8 mouse cellular contexts compared by ENCODE assay signal in genomic region chr6:56798152-56798465, GRCm38 (mm10). TPM values are rescaled to one million over a fixed set of nuclear protein-coding genes. Genes with fewer than 3 reads are reported as not detected.
DNase-seq lines count a peak whose midpoint lies in the region; ATAC-seq and TF ChIP-seq lines count a peak whose summit lies in the region.

No protein-coding gene starts in this region.

- no peak for DNase-seq in gastrocnemius, adult 2 months
- no peak for DNase-seq in gastrocnemius, postnatal 36 days
- peak; percentile 72 for DNase-seq in CD4-positive helper T cell, adult 2 months (ENCODE audit: low read depth, low spot score)
- DNase-seq in layer of hippocampus, postnatal 10 days (ENCODE audit: low spot score in 2 of 2): no peak
- DNase-seq in right cerebral cortex, adult 2 months (ENCODE audit: low spot score in 2 of 2): no peak

- peak; percentile 33; the same call in 1 of the 2 replicates for ATAC-seq in erythroid progenitor cell, adult 5-6 weeks (replicated peaks; ENCODE audit: low FRiP score, poor library complexity, severe bottlenecking)
- ATAC-seq in limb, embryonic 15.5 days (ENCODE audit: insufficient number of reproducible peaks, low FRiP score, low TSS enrichment, low read depth): no peak
- ATAC-seq in stomach, embryonic 16.5 days (ENCODE audit: insufficient read depth, low FRiP score): no peak

- H3K9me3 ChIP-seq in limb, embryonic 15.5 days: no peaks in the 10 kb centered on the region
- H3K9me3 ChIP-seq in stomach, embryonic 16.5 days (replicated peaks; ENCODE audit: control insufficient read depth, low read length): no peaks in the 10 kb centered on the region

- 14% methylated on average over 8 of the region's 8 CpGs for WGBS in limb, embryonic 15.5 days
- WGBS in stomach, embryonic 16.5 days: 13% methylated on average over 8 of the region's 8 CpGs

- peaks cover 7% of the 10 kb centered on the region; the same call in 1 of the 2 replicates for H3K4me1 ChIP-seq in limb, embryonic 15.5 days
- H3K4me1 ChIP-seq in stomach, embryonic 16.5 days (ENCODE audit: control insufficient read depth, insufficient read depth, low read length): peaks cover 14% of the 10 kb centered on the region

- peak overlapping the region; percentile 99 for H3K27ac ChIP-seq in gastrocnemius, adult 2 months
- peak overlapping the region; percentile 100 for H3K27ac ChIP-seq in limb, embryonic 15.5 days
- H3K27ac ChIP-seq in stomach, embryonic 16.5 days (ENCODE audit: low read length): peak overlapping the region; percentile 100

- intact Hi-C loops in gastrocnemius, adult 2 months (cut with DNase I): loop anchor here (1.0 to 5.0 kb wide), 2 partner anchors 126 to 904 kb away; partner anchors contain the start of genes Lancl2 and Vmn1r4
- intact Hi-C loops in gastrocnemius, postnatal 36 days (cut with DNase I): no loop called here

- no peaks in the 10 kb centered on the region for H3K36me3 ChIP-seq in limb, embryonic 15.5 days
- no peaks in the 10 kb centered on the region for H3K36me3 ChIP-seq in stomach, embryonic 16.5 days (ENCODE audit: control insufficient read depth, insufficient read depth, low read length)

- peak overlapping the region; percentile 66 for H3K4me2 ChIP-seq in limb, embryonic 15.5 days
- peak overlapping the region; percentile 67 for H3K4me2 ChIP-seq in stomach, embryonic 16.5 days (ENCODE audit: low read depth, low read length)

- no peak for TF ChIP-seq CTCF in gastrocnemius, adult 2 months (IDR thresholded peaks at IDR 0.05)

- H3K4me3 ChIP-seq in gastrocnemius, adult 2 months: peak overlapping the region; percentile 97
- peak overlapping the region; percentile 83 for H3K4me3 ChIP-seq in limb, embryonic 15.5 days
- peak overlapping the region; percentile 84 for H3K4me3 ChIP-seq in stomach, embryonic 16.5 days (replicated peaks; ENCODE audit: low read length)

- H3K9ac ChIP-seq in limb, embryonic 15.5 days: peak overlapping the region; percentile 80
- H3K9ac ChIP-seq in stomach, embryonic 16.5 days (ENCODE audit: low read length): peak overlapping the region; percentile 97

- no peaks in the 10 kb centered on the region for H3K27me3 ChIP-seq in limb, embryonic 15.5 days
- no peaks in the 10 kb centered on the region for H3K27me3 ChIP-seq in stomach, embryonic 16.5 days (ENCODE audit: control insufficient read depth, insufficient read depth, low read length)

RNA-seq across cellular contexts. Expression of gene Kbtbd2, which starts 0.5 kb away (rescaled TPM):
- total RNA-seq in gastrocnemius, adult 2 months (2021): 10 to 100 TPM; 20.7 to 26.0 TPM
- total RNA-seq in gastrocnemius, postnatal 36 days (2021): 10 to 100 TPM; 19.3 to 21.0 TPM
- 42.5 and 44.9 TPM in 2 replicates for total RNA-seq in erythroid progenitor cell, adult 5-6 weeks (2015; ENCODE audit: low replicate concordance)
- 45.8 and 67.0 TPM in 2 replicates for total RNA-seq in erythroid progenitor cell, adult 5-6 weeks (2017; ENCODE audit: low replicate concordance)
- polyA plus RNA-seq in limb, embryonic 15.5 days (2015; fragmentation: Nextera tagmentation; extraction: Ambion mirVana): 23.2 and 25.5 TPM in 2 replicates
- 22.6 and 24.0 TPM in 2 replicates for polyA plus RNA-seq in stomach, embryonic 16.5 days (2015; fragmentation: Nextera tagmentation; extraction: Ambion mirVana)
- total RNA-seq in layer of hippocampus, postnatal 10 days (2021): 10 to 100 TPM; 37.8 to 40.0 TPM

RNA-seq across cellular contexts. Expression of gene Fkbp9, which starts 33.8 kb away (rescaled TPM):
- total RNA-seq in gastrocnemius, adult 2 months (2021): 10 to 100 TPM; 48.9 to 60.2 TPM
- 10 to 100 TPM; 44.4 to 48.4 TPM for total RNA-seq in gastrocnemius, postnatal 36 days (2021)
- 2.9 TPM in 1 of 2 replicates, not detected in the other for total RNA-seq in erythroid progenitor cell, adult 5-6 weeks (2015; ENCODE audit: low replicate concordance)
- total RNA-seq in erythroid progenitor cell, adult 5-6 weeks (2017; ENCODE audit: low replicate concordance): 0.68 and 1.9 TPM in 2 replicates
- 234 and 259 TPM in 2 replicates for polyA plus RNA-seq in limb, embryonic 15.5 days (2015; fragmentation: Nextera tagmentation; extraction: Ambion mirVana)
- polyA plus RNA-seq in stomach, embryonic 16.5 days (2015; fragmentation: Nextera tagmentation; extraction: Ambion mirVana): 150 TPM in 2 replicates
- 10 to 100 TPM; 39.0 to 40.2 TPM for total RNA-seq in layer of hippocampus, postnatal 10 days (2021)

Comparison
In these comparisons a context has a peak if more than half of its experiments do, and no peak if none do; other contexts are left out.
1. RNA of gene Fkbp9, which starts 33.8 kb away (total RNA-seq): 48.9 to 60.2 TPM in gastrocnemius, adult 2 months, 44.4 to 48.4 TPM in gastrocnemius, postnatal 36 days and 39.0 to 40.2 TPM in layer of hippocampus, postnatal 10 days; 0.68 to 2.9 TPM in erythroid progenitor cell, adult 5-6 weeks; every median in the first group is over 10 times any median in the second.
2. Peak in every context shown above with its lines, with median percentiles within 50 percentile points of each other: H3K27ac ChIP-seq and H3K4me3 ChIP-seq.